ENCODE assay signal across 8 mouse cellular contexts in the genomic region with DNA sequence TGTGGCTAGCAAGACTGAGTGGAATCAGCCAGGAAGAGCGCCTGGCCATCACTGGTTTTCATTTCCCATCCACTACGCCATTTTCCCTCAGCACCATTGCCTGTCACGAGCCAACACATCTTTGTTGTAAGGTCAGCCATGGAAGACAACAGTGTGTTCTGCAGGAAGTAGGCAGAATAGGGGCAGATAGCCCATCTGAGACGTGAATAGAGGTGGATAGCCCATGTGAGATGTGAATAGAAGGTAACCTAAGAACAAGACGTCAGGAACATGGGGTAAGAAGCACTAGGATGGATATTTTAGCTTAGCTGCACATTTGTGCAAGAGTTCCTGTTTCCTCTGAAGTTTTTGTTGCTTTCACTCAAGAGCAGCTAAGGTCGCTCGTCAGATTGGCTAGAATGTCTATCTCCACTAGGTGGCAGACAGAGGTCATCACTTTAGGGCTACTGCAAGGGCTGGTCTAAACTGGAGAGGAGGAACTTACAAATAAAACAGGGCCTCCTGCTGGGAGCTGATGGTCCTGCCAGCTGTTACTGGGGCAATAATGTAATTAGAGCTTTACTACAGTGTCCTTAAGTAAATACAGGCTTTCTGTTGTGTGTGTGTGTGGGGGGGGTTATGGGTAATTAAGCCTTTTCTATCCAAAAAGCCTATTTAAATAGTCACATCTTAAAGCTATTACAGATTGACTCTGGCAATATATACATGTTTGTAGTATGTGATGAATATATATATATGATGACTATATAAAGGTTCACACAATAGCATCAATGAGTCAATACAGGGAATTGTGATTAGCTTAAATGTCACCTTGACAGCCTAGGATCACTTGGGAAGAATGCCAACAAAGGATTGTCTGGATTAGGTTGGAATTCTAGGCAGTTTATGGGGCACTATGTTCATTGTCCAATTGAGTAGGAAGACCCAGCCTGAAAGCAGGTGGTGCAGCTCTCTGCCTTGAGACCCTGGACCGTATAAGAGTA. TPM values are rescaled to one million over a fixed set of nuclear protein-coding genes. Genes with fewer than 3 reads are reported as not detected.
DNase-seq lines count a peak whose midpoint lies in the region; ATAC-seq and TF ChIP-seq lines count a peak whose summit lies in the region.

No protein-coding gene starts in this region.

- peak; percentile 94 for DNase-seq in 416B (ENCODE audit: low read depth)
- DNase-seq in adrenal gland, adult 2 months, result peak; percentile 70
- DNase-seq in embryonic facial prominence, embryonic 10.5 days (ENCODE audit: low spot score), result peak; percentile 66
- peak; percentile 68 to 79 for DNase-seq in heart, adult 9 months (ENCODE audit: low spot score in 2 of 2)
- DNase-seq in liver, adult 2 months (ENCODE audit: extremely low read depth, low read depth, low spot score), result peak; percentile 88

- no peak overlapping the region for H3K27ac ChIP-seq in embryonic facial prominence, embryonic 10.5 days (replicated peaks)
- no peak overlapping the region for H3K27ac ChIP-seq in kidney, embryonic 16.5 days (ENCODE audit: low read length)
- no peak overlapping the region for H3K27ac ChIP-seq in liver, adult 2 months (replicated peaks; ENCODE audit: insufficient read depth, low read depth, low read length)
- no peak overlapping the region for H3K27ac ChIP-seq in stomach, embryonic 16.5 days (ENCODE audit: low read length)

- peak; percentile 64 for TF ChIP-seq CTCF in liver, adult 2 months (IDR thresholded peaks at IDR 0.05; ENCODE audit: low read depth, low read length)

- H3K9me3 ChIP-seq in embryonic facial prominence, embryonic 10.5 days, result no peaks in the 10 kb centered on the region
- H3K9me3 ChIP-seq in kidney, embryonic 16.5 days (ENCODE audit: low read length), result no peaks in the 10 kb centered on the region
- H3K9me3 ChIP-seq in stomach, embryonic 16.5 days (replicated peaks; ENCODE audit: control insufficient read depth, low read length), result no peaks in the 10 kb centered on the region; the same call in 1 of the 2 replicates

- peak; percentile 84 for ATAC-seq in kidney, embryonic 16.5 days (ENCODE audit: low FRiP score, low TSS enrichment)
- ATAC-seq in monocyte, adult 5-6 weeks (replicated peaks; ENCODE audit: insufficient number of reproducible peaks, low FRiP score, low TSS enrichment, poor library complexity, severe bottlenecking), result peak; percentile 99
- ATAC-seq in stomach, embryonic 16.5 days (ENCODE audit: insufficient read depth, low FRiP score), result peak; percentile 70

- no peak overlapping the region for H3K4me3 ChIP-seq in embryonic facial prominence, embryonic 10.5 days
- no peak overlapping the region for H3K4me3 ChIP-seq in kidney, embryonic 16.5 days (ENCODE audit: low read length)
- no peak overlapping the region for H3K4me3 ChIP-seq in liver, adult 2 months (ENCODE audit: insufficient read depth, low read depth, low read length)
- no peak overlapping the region for H3K4me3 ChIP-seq in stomach, embryonic 16.5 days (replicated peaks; ENCODE audit: low read length)

- peaks cover 3% of the 10 kb centered on the region; the same call in 1 of the 2 replicates for H3K4me1 ChIP-seq in embryonic facial prominence, embryonic 10.5 days
- no peaks in the 10 kb centered on the region for H3K4me1 ChIP-seq in kidney, embryonic 16.5 days (ENCODE audit: insufficient read depth, low read length)
- H3K4me1 ChIP-seq in liver, adult 2 months (ENCODE audit: control insufficient read depth, insufficient read depth, low read length), result peaks cover 4% of the 10 kb centered on the region; the same call in 1 of the 2 replicates
- no peaks in the 10 kb centered on the region for H3K4me1 ChIP-seq in stomach, embryonic 16.5 days (ENCODE audit: control insufficient read depth, insufficient read depth, low read length)

- H3K79me2 ChIP-seq in liver, adult 2 months (ENCODE audit: control insufficient read depth, insufficient read depth, low read length), result no peaks in the 10 kb centered on the region

- H3K4me2 ChIP-seq in kidney, embryonic 16.5 days (replicated peaks; ENCODE audit: low read depth, low read length), result no peak overlapping the region
- H3K4me2 ChIP-seq in stomach, embryonic 16.5 days (ENCODE audit: low read depth, low read length), result no peak overlapping the region

- H3K36me3 ChIP-seq in embryonic facial prominence, embryonic 10.5 days (replicated peaks), result no peaks in the 10 kb centered on the region
- no peaks in the 10 kb centered on the region for H3K36me3 ChIP-seq in kidney, embryonic 16.5 days (ENCODE audit: insufficient read depth, low read length)
- no peaks in the 10 kb centered on the region for H3K36me3 ChIP-seq in liver, adult 2 months (ENCODE audit: control insufficient read depth, insufficient read depth, low read length)
- H3K36me3 ChIP-seq in stomach, embryonic 16.5 days (ENCODE audit: control insufficient read depth, insufficient read depth, low read length), result no peaks in the 10 kb centered on the region

- TF ChIP-seq POLR2A in liver, adult 2 months (IDR thresholded peaks at IDR 0.05; ENCODE audit: extremely low read depth, insufficient read depth, low read length), result no peak

- 39% methylated on average over 8 of the region's 8 CpGs for WGBS in embryonic facial prominence, embryonic 10.5 days
- 33% methylated on average over 8 of the region's 8 CpGs for WGBS in kidney, embryonic 16.5 days
- 43% methylated on average over 8 of the region's 8 CpGs for WGBS in liver, adult 2 months
- 36% methylated on average over 8 of the region's 8 CpGs for WGBS in stomach, embryonic 16.5 days

- H3K27me3 ChIP-seq in embryonic facial prominence, embryonic 10.5 days (replicated peaks; ENCODE audit: low read depth, poor library complexity, severe bottlenecking), result no peaks in the 10 kb centered on the region
- H3K27me3 ChIP-seq in kidney, embryonic 16.5 days (ENCODE audit: insufficient read depth, low read length), result no peaks in the 10 kb centered on the region
- H3K27me3 ChIP-seq in liver, adult 2 months (ENCODE audit: control insufficient read depth, insufficient read depth, low read length), result no peaks in the 10 kb centered on the region
- H3K27me3 ChIP-seq in stomach, embryonic 16.5 days (ENCODE audit: control insufficient read depth, insufficient read depth, low read length), result no peaks in the 10 kb centered on the region

- H3K9ac ChIP-seq in kidney, embryonic 16.5 days (replicated peaks; ENCODE audit: low read length), result no peak overlapping the region
- H3K9ac ChIP-seq in liver, adult 2 months (ENCODE audit: low read depth, low read length), result no peak overlapping the region
- H3K9ac ChIP-seq in stomach, embryonic 16.5 days (ENCODE audit: low read length), result no peak overlapping the region

RNA-seq across cellular contexts. Expression of a gene that starts 10.6 kb away (rescaled TPM):
- 10 to 100 TPM; 29.1 to 29.8 TPM for total RNA-seq in adrenal gland, adult 2 months (2021)
- polyA plus RNA-seq in adrenal gland, adult 2 months (2012; rRNA removed), result 4.5 and 5.0 TPM in 2 replicates
- 3.7 and 4.4 TPM in 2 replicates for polyA plus RNA-seq in embryonic facial prominence, embryonic 10.5 days (2016; fragmentation: Nextera tagmentation; extraction: Ambion mirVana)
- polyA plus RNA-seq in kidney, embryonic 16.5 days (2015; fragmentation: Nextera tagmentation; extraction: Ambion mirVana), result 5.5 and 7.0 TPM in 2 replicates
- 7.4 and 7.8 TPM in 2 replicates for total RNA-seq in liver, adult 2 months (2014; rRNA removed)
- 1.9 and 4.6 TPM in 2 replicates for polyA plus RNA-seq in liver, adult 2 months (2012; rRNA removed)
- total RNA-seq in monocyte, adult 5-6 weeks (2017), result 1.7 to 10.9 TPM (median 3.0 TPM) in 3 replicates
- polyA plus RNA-seq in stomach, embryonic 16.5 days (2015; fragmentation: Nextera tagmentation; extraction: Ambion mirVana), result 30.0 and 35.2 TPM in 2 replicates

RNA-seq across cellular contexts. Expression of a gene that starts 11.6 kb away (rescaled TPM):
- total RNA-seq in adrenal gland, adult 2 months (2021), result 10 to 100 TPM in 1 of 2 experiments, 1 to 10 TPM in 1; 7.7 to 10.0 TPM
- polyA plus RNA-seq in adrenal gland, adult 2 months (2012; rRNA removed), result 3.2 and 3.9 TPM in 2 replicates
- polyA plus RNA-seq in embryonic facial prominence, embryonic 10.5 days (2016; fragmentation: Nextera tagmentation; extraction: Ambion mirVana), result 0.06 and 0.15 TPM in 2 replicates
- polyA plus RNA-seq in kidney, embryonic 16.5 days (2015; fragmentation: Nextera tagmentation; extraction: Ambion mirVana), result 1.5 and 2.0 TPM in 2 replicates
- total RNA-seq in liver, adult 2 months (2014; rRNA removed), result 677 and 1,125 TPM in 2 replicates
- 409 and 422 TPM in 2 replicates for polyA plus RNA-seq in liver, adult 2 months (2012; rRNA removed)
- not detected in 3 replicates for total RNA-seq in monocyte, adult 5-6 weeks (2017)
- 19.6 and 20.3 TPM in 2 replicates for polyA plus RNA-seq in stomach, embryonic 16.5 days (2015; fragmentation: Nextera tagmentation; extraction: Ambion mirVana)

Comparison
In these comparisons a context has a peak if more than half of its experiments do, and no peak if none do; other contexts are left out.
1. RNA of a gene that starts 11.6 kb away (polyA plus RNA-seq): 409 to 422 TPM in liver, adult 2 months; 19.6 to 20.3 TPM in stomach, embryonic 16.5 days, 3.2 to 3.9 TPM in adrenal gland, adult 2 months, 1.5 to 2.0 TPM in kidney, embryonic 16.5 days and 0.06 to 0.15 TPM in embryonic facial prominence, embryonic 10.5 days; every median in the first group is over 10 times any median in the second.
2. Peak in every context shown above with its lines, with median percentiles within 50 percentile points of each other: DNase-seq and ATAC-seq.